Mouse (Mus musculus): Measurements from ENCODE around the gene 2210408I21Rik. TPM values are rescaled to one million over a fixed set of nuclear protein-coding genes. Genes with fewer than 3 reads are reported as not detected.

2210408I21Rik gene
- polyA plus RNA-seq, 1 experiment from 2014 or later: 14.4 TPM

- WGBS: 54% methylated on average over 4 of the region's 4 CpGs
- Histone ChIP-seq H3K4me1 (replicated peaks; ENCODE audit: control insufficient read depth, insufficient read depth, low read length) (no peaks in the 10 kb centered on the region), H3K36me3 (ENCODE audit: control insufficient read depth, insufficient read depth, low read length) (no peaks in the 10 kb centered on the region), H3K9ac (ENCODE audit: low read depth, low read length) (no peak overlapping the region), H3K27me3 (ENCODE audit: control insufficient read depth, insufficient read depth, low read length) (no peaks in the 10 kb centered on the region), H3K9me3 (ENCODE audit: control insufficient read depth, low read length) (no peaks in the 10 kb centered on the region), H3K27ac (ENCODE audit: low read depth, low read length) (no peak overlapping the region), H3K4me2 (replicated peaks; ENCODE audit: low read depth, low read length) (no peak overlapping the region), H3K4me3 (ENCODE audit: low read depth, low read length) (no peak overlapping the region)
- ATAC-seq (ENCODE audit: low FRiP score) (no peak), DNase-seq (ENCODE audit: low spot score) (no peak)
Measured at GRCm38 (mm10) chr13:77594011-77594410, 458.7 kb downstream of the 2210408I21Rik start.

- no peaks in the 10 kb centered on the region for H3K9me3 ChIP-seq (ENCODE audit: control insufficient read depth, low read length)
- no peak overlapping the region for H3K9ac ChIP-seq (ENCODE audit: low read depth, low read length)
- H3K27ac ChIP-seq (ENCODE audit: low read depth, low read length): no peak overlapping the region
- H3K27me3 ChIP-seq (ENCODE audit: control insufficient read depth, insufficient read depth, low read length): no peaks in the 10 kb centered on the region
- no peak overlapping the region for H3K4me2 ChIP-seq (replicated peaks; ENCODE audit: low read depth, low read length)
- WGBS: 85% methylated on average over 2 of the region's 2 CpGs
- no peak for DNase-seq (ENCODE audit: low spot score)
- no peaks in the 10 kb centered on the region for H3K4me1 ChIP-seq (replicated peaks; ENCODE audit: control insufficient read depth, insufficient read depth, low read length)
- H3K4me3 ChIP-seq (ENCODE audit: low read depth, low read length): no peak overlapping the region
- no peak for ATAC-seq (ENCODE audit: low FRiP score)
- H3K36me3 ChIP-seq (ENCODE audit: control insufficient read depth, insufficient read depth, low read length): no peaks in the 10 kb centered on the region
Measured at GRCm38 (mm10) chr13:77615346-77615745, 480.0 kb downstream of the 2210408I21Rik start.

Other genes with a start within 250 kb of the 2210408I21Rik start
- gene Slf1, start 67 bp upstream of the 2210408I21Rik start, polyA plus RNA-seq (2014; fragmentation: Nextera tagmentation; extraction: Ambion mirVana): 45.4 and 55.1 TPM in 2 replicates